Mouse (Mus musculus) limb, embryonic 14.5 days (tissue): ENCODE measurements around the gene Tmem230. TPM values are rescaled to one million over a fixed set of nuclear protein-coding genes. Genes with fewer than 3 reads are reported as not detected.
"Not testable (repeated sequence)": the region's sequence is repeated elsewhere in the genome, so short reads cannot be mapped to it uniquely, and the experiment has no call there.

ENCODE experiments used
- ATAC-seq: fragments of 200-750 bp; cut with Nextera tagmentation; 2 replicates; pipeline ENCODE4 v1.8.0; 2017; ENCODE audit warnings: low read depth, moderate number of reproducible peaks, moderate TSS enrichment; ENCODE audit not compliant: low FRiP score
- DNase-seq: peaks from one replicate; pipeline ENCODE4 v3.0.0-alpha.2; 2015; ENCODE audit warnings: low spot score
- H3K27ac ChIP-seq: fragments of 300-500 bp; sonication (generic); replicated peaks from 2 replicates; pipeline ENCODE4 v1.5.1; 2014; ENCODE audit warnings: low read depth, mild to moderate bottlenecking, low read length, moderate library complexity, mixed read lengths
- H3K27me3 ChIP-seq: fragments of 300-500 bp; sonication (generic); 2 replicates; pipeline ENCODE4 v1.6.1; 2014; ENCODE audit warnings: low read length, mixed read lengths; ENCODE audit not compliant: control insufficient read depth, insufficient read depth
- H3K36me3 ChIP-seq: fragments of 300-500 bp; sonication (generic); 2 replicates; pipeline ENCODE4 v1.6.1; 2014; ENCODE audit warnings: mild to moderate bottlenecking, low read length, moderate library complexity, mixed read lengths; ENCODE audit not compliant: control insufficient read depth, insufficient read depth
- H3K4me1 ChIP-seq: fragments of 300-500 bp; sonication (generic); 2 replicates; pipeline ENCODE4 v1.6.1; 2014; ENCODE audit warnings: antibody characterized with exemption, low read length, mixed read lengths; ENCODE audit not compliant: control insufficient read depth, insufficient read depth
- H3K4me2 ChIP-seq: fragments of 300-500 bp; sonication (generic); replicated peaks from 2 replicates; pipeline ENCODE4 v1.6.1; 2014; ENCODE audit warnings: low read depth, mild to moderate bottlenecking, low read length, moderate library complexity; ENCODE audit not compliant: severe bottlenecking
- H3K4me3 ChIP-seq: fragments of 300-500 bp; sonication (generic); replicated peaks from 2 replicates; pipeline ENCODE4 v1.5.1; 2014; ENCODE audit warnings: low read length
- H3K9ac ChIP-seq: fragments of 300-500 bp; sonication (generic); 2 replicates; pipeline ENCODE4 v1.6.1; 2014; ENCODE audit warnings: mild to moderate bottlenecking, low read depth, low read length, moderate library complexity; ENCODE audit not compliant: severe bottlenecking
- H3K9me3 ChIP-seq: fragments of 300-500 bp; sonication (generic); 2 replicates; pipeline ENCODE4 v1.6.1; 2016; ENCODE audit warnings: low read length; ENCODE audit not compliant: control insufficient read depth
- POLR2A ChIP-seq: fragments of 200-500 bp; IDR thresholded peaks from 2 replicates; pipeline ENCODE4 v1.8.0; 2012; ENCODE audit warnings: inconsistent platforms, mild to moderate bottlenecking, moderate library complexity, borderline replicate concordance; ENCODE audit not compliant: insufficient read depth, insufficient read length; ENCODE audit errors: extremely low read depth
- WGBS: fragments of 180-500 bp; shearing (Covaris S2); extraction: QIAGEN DNeasy Blood & Tissue Kit; methylation state at CpG from one replicate; pipeline ENCODE4 v1.1.7; 2014; 5-methylcytosine and 5-hydroxymethylcytosine counted together
- polyA plus RNA-seq, 2 experiments: library from polyadenylated mRNA; depleted of rRNA in 1 of 2; stranded (reverse) in 1 of 2; unstranded in 1 of 2; fragments of >200 nt; fragmentation: Nextera tagmentation in 1 of 2; extraction: Ambion mirVana in 1 of 2; gene quantifications; 2 replicates each; pipeline versions ENCODE4 v1.2.1 to v1.2.3; 2012 to 2014

Gene Tmem230
- polyA plus RNA-seq (2012; rRNA removed) (69.4 and 72.1 TPM in 2 replicates), polyA plus RNA-seq (2014; fragmentation: Nextera tagmentation; extraction: Ambion mirVana) (47.2 and 55.6 TPM in 2 replicates)

GRCm38 (mm10) chr2:132247539-132248313, at the start of gene Tmem230:
Gene Tmem230 (minus strand): TSS chr2:132247807.
- TF ChIP-seq POLR2A = peak; percentile 52; the same call in 1 of the 2 replicates
- WGBS = 6% methylated on average over 49 of the region's 50 CpGs
- no peaks in the 10 kb centered on the region for H3K9me3 ChIP-seq
- peaks cover 12% of the 10 kb centered on the region for H3K4me1 ChIP-seq
- no peaks in the 10 kb centered on the region for H3K27me3 ChIP-seq
- peaks cover 40% of the 10 kb centered on the region for H3K36me3 ChIP-seq
- peak within 1 kb of the TSS; percentile 80 for H3K27ac ChIP-seq
- peak within 1 kb of the TSS; percentile 61 for H3K4me3 ChIP-seq
- ATAC-seq (peak; percentile 90), DNase-seq (peak; percentile 98)
- peak within 1 kb of the TSS; percentile 78 for H3K9ac ChIP-seq
- peak within 1 kb of the TSS; percentile 91 for H3K4me2 ChIP-seq

- no peaks in the 10 kb centered on the region for H3K4me1 ChIP-seq
- no peak overlapping the region for H3K4me3 ChIP-seq
- peaks cover 37% of the 10 kb centered on the region for H3K36me3 ChIP-seq
- WGBS = 92% methylated on average over 10 of the region's 10 CpGs
- no peak for TF ChIP-seq POLR2A
- H3K4me2 ChIP-seq = no peak overlapping the region
- no peaks in the 10 kb centered on the region for H3K27me3 ChIP-seq
- DNase-seq (no peak), ATAC-seq (no peak)
- no peak overlapping the region for H3K9ac ChIP-seq
- H3K9me3 ChIP-seq = no peaks in the 10 kb centered on the region
- H3K27ac ChIP-seq = no peak overlapping the region
Observed at GRCm38 (mm10) chr2:132293694-132294450, 46.3 kb upstream of the Tmem230 start.

GRCm38 (mm10) chr2:132292083-132292482, 44.5 kb upstream of the Tmem230 start:
- Histone ChIP-seq H3K9ac (no peak overlapping the region), H3K27me3 (no peaks in the 10 kb centered on the region), H3K36me3 (peaks cover 23% of the 10 kb centered on the region), H3K4me2 (no peak overlapping the region), H3K27ac (no peak overlapping the region), H3K4me1 (no peaks in the 10 kb centered on the region), H3K9me3 (no peaks in the 10 kb centered on the region), H3K4me3 (no peak overlapping the region)
- no peak for TF ChIP-seq POLR2A
- ATAC-seq (no peak), DNase-seq (no peak)
- WGBS = 57% methylated on average over 4 of the region's 4 CpGs

GRCm38 (mm10) chr2:132291265-132291664, 43.7 kb upstream of the Tmem230 start:
- Histone ChIP-seq H3K4me2 (no peak overlapping the region), H3K4me3 (no peak overlapping the region), H3K27me3 (no peaks in the 10 kb centered on the region), H3K27ac (no peak overlapping the region), H3K9ac (no peak overlapping the region), H3K9me3 (no peaks in the 10 kb centered on the region), H3K36me3 (peaks cover 20% of the 10 kb centered on the region), H3K4me1 (no peaks in the 10 kb centered on the region)
- DNase-seq (no peak), ATAC-seq (no peak)
- WGBS = 53% methylated on average over 3 of the region's 3 CpGs
- TF ChIP-seq POLR2A = no peak

GRCm38 (mm10) chr2:132290808-132291207, 43.2 kb upstream of the Tmem230 start:
- no peak overlapping the region for H3K27ac ChIP-seq
- no peaks in the 10 kb centered on the region for H3K4me1 ChIP-seq
- DNase-seq (no peak), ATAC-seq (no peak)
- no peak overlapping the region for H3K9ac ChIP-seq
- peaks cover 15% of the 10 kb centered on the region for H3K36me3 ChIP-seq
- no peaks in the 10 kb centered on the region for H3K9me3 ChIP-seq
- H3K4me3 ChIP-seq = no peak overlapping the region
- no peaks in the 10 kb centered on the region for H3K27me3 ChIP-seq
- no peak overlapping the region for H3K4me2 ChIP-seq
- WGBS = 76% methylated on average over 6 of the region's 6 CpGs
- TF ChIP-seq POLR2A = no peak

- not testable (repeated sequence) for H3K27me3 ChIP-seq, H3K27ac ChIP-seq, H3K4me3 ChIP-seq, H3K4me1 ChIP-seq, H3K36me3 ChIP-seq, DNase-seq, H3K9me3 ChIP-seq, ATAC-seq, H3K9ac ChIP-seq, H3K4me2 ChIP-seq
- WGBS = 74% methylated on average over 5 of the region's 7 CpGs
Observed at GRCm38 (mm10) chr2:132289213-132289612, 41.6 kb upstream of the Tmem230 start.
